Mouse (Mus musculus) forebrain, embryonic 11.5 days (tissue): ENCODE data around the gene Ap3d1. TPM values are rescaled to one million over a fixed set of nuclear protein-coding genes. Genes with fewer than 3 reads are reported as not detected.

Source experiments
- ATAC-seq: fragments of 200-750 bp; cut with Nextera tagmentation; replicated peaks from 2 replicates; pipeline ENCODE4 v1.8.0; 2017; ENCODE audit warnings: moderate TSS enrichment; ENCODE audit not compliant: low FRiP score
- DNase-seq: peaks from one replicate; pipeline ENCODE4 v3.0.0-alpha.2; 2017; ENCODE audit warnings: low spot score
- H3K27ac ChIP-seq: fragments of 300-500 bp; sonication (generic); 2 replicates; pipeline ENCODE4 v1.5.1; 2014; ENCODE audit warnings: low read depth, low read length
- H3K27me3 ChIP-seq: fragments of 300-500 bp; sonication (generic); 2 replicates; pipeline ENCODE4 v1.6.1; 2014; ENCODE audit warnings: mild to moderate bottlenecking, low read length, mixed read lengths; ENCODE audit not compliant: control insufficient read depth, insufficient read depth
- H3K36me3 ChIP-seq: fragments of 300-500 bp; sonication (generic); 2 replicates; pipeline ENCODE4 v1.6.1; 2014; ENCODE audit warnings: mild to moderate bottlenecking, low read length, moderate library complexity, mixed read lengths; ENCODE audit not compliant: control insufficient read depth, insufficient read depth
- H3K4me1 ChIP-seq: fragments of 300-500 bp; sonication (generic); replicated peaks from 2 replicates; pipeline ENCODE4 v1.6.1; 2014; ENCODE audit warnings: low read length, mixed read lengths; ENCODE audit not compliant: control insufficient read depth, insufficient read depth
- H3K4me2 ChIP-seq: fragments of 300-500 bp; sonication (generic); 2 replicates; pipeline ENCODE4 v1.6.1; 2014; ENCODE audit warnings: low read depth, mild to moderate bottlenecking, low read length, moderate library complexity, mixed read lengths; ENCODE audit not compliant: severe bottlenecking
- H3K4me3 ChIP-seq: fragments of 300-500 bp; sonication (generic); 2 replicates; pipeline ENCODE4 v1.5.1; 2014; ENCODE audit warnings: low read depth, low read length
- H3K9ac ChIP-seq: fragments of 300-500 bp; sonication (generic); 2 replicates; pipeline ENCODE4 v1.6.1; 2014; ENCODE audit warnings: low read length
- H3K9me3 ChIP-seq: fragments of 300-500 bp; sonication (generic); 2 replicates; pipeline ENCODE4 v1.6.1; 2016; ENCODE audit warnings: low read length, mixed read lengths; ENCODE audit not compliant: control insufficient read depth
- WGBS: fragments of 180-500 bp; shearing (Covaris S2); extraction: QIAGEN DNeasy Blood & Tissue Kit; methylation state at CpG from one replicate; pipeline ENCODE4 v1.1.7; 2014; 5-methylcytosine and 5-hydroxymethylcytosine counted together
- polyA plus RNA-seq: library from polyadenylated mRNA; unstranded; fragments of >200 nt; fragmentation: Nextera tagmentation; extraction: Ambion mirVana; gene quantifications from 2 replicates; pipeline ENCODE4 v1.2.1, GENCODE M21; 2014

The Ap3d1 gene
- polyA plus RNA-seq, 1 experiment from 2014 or later = 84.2 TPM

GRCm38 (mm10) chr10:80673690-80674089 is 68.4 kb downstream of the Ap3d1 start:
- H3K4me1 ChIP-seq = peaks cover 29% of the 10 kb centered on the region
- no peak for ATAC-seq
- no peak overlapping the region for H3K4me3 ChIP-seq

DNA sequence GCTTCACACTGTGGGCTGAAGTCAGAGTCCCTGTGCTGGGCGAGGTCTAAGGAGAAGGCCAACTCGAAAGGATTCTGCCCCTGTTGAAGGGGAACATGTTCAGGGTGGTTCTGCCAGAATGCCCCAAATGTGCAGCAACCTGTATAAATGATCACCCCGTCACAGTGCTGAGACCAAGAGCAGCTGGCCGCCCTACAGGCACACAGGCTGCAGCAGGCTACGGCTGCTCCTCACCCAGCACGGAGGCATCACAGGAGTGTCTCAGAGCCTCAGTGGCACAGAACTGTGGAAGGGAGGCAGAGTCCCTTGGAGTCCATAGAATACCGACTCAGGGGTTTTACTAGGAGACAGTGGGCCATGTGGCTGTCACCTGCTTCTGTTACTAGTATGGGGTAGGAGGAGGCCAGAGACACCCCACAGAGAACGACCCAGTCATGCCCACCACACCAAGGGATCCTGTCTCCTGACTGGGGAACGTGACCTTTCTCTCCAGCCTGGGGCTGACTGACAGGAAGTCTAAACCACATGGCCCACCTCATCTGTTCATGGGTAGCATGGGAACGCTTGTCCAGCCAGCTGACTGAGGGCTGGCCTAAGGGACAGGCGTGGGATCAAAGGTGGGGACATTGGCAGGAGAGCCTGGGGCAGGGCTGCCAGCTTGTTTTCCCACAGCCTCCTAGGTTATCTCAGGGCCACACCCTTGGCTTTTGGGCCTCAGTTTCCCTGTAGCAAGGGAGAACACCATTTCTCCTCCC is 70.0 kb downstream of the Ap3d1 start:
- Histone ChIP-seq H3K36me3 (peaks cover 14% of the 10 kb centered on the region; the same call in 1 of the 2 replicates), H3K4me2 (no peak overlapping the region), H3K4me3 (no peak overlapping the region), H3K4me1 (peaks cover 18% of the 10 kb centered on the region), H3K9ac (no peak overlapping the region), H3K9me3 (no peaks in the 10 kb centered on the region), H3K27ac (no peak overlapping the region), H3K27me3 (no peaks in the 10 kb centered on the region)
- WGBS = 88% methylated on average over 11 of the region's 11 CpGs
- ATAC-seq (no peak), DNase-seq (no peak)

More at GRCm38 (mm10) chr10:80673690-80674089, 68.4 kb downstream of the Ap3d1 start:
- no peaks in the 10 kb centered on the region for H3K9me3 ChIP-seq
- H3K9ac ChIP-seq = no peak overlapping the region
- no peak overlapping the region for H3K27ac ChIP-seq
- no peaks in the 10 kb centered on the region for H3K27me3 ChIP-seq
- no peak overlapping the region for H3K4me2 ChIP-seq
- peaks cover 14% of the 10 kb centered on the region; the same call in 1 of the 2 replicates for H3K36me3 ChIP-seq
- no peak for DNase-seq
- 98% methylated on average over 3 of the region's 3 CpGs for WGBS

- H3K9ac ChIP-seq = no peak overlapping the region
- no peak overlapping the region for H3K4me3 ChIP-seq
- H3K4me1 ChIP-seq = peaks cover 14% of the 10 kb centered on the region
- no peak for DNase-seq
- H3K9me3 ChIP-seq = no peaks in the 10 kb centered on the region
- no peaks in the 10 kb centered on the region for H3K27me3 ChIP-seq
- no peak overlapping the region for H3K4me2 ChIP-seq
- WGBS = 92% methylated on average over 4 of the region's 4 CpGs
- H3K27ac ChIP-seq = no peak overlapping the region
- ATAC-seq = no peak
- H3K36me3 ChIP-seq = peaks cover 16% of the 10 kb centered on the region
Observed at GRCm38 (mm10) chr10:80671251-80671650, 70.8 kb downstream of the Ap3d1 start.

DNA sequence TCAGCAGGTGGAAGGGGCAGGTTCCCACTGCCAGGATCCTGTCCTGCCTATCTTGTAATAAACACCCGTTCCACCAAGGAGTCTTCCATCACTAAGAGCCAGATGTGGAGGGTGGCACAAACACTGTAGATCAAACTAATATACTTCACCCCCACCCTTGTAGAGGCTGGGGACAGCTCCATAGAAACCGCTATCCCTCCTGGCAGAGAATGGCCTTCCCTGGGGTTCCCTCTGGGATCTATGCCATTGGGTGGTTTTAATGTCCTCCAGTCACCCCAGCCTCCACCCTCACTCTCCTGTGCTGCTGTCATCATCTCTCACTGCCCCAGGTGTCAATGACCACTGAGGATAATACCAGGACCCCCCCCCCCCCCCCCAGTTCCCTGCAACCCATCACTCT is 71.5 kb downstream of the Ap3d1 start:
- Histone ChIP-seq H3K9ac (no peak overlapping the region), H3K4me1 (peaks cover 17% of the 10 kb centered on the region), H3K9me3 (no peaks in the 10 kb centered on the region), H3K27me3 (no peaks in the 10 kb centered on the region), H3K27ac (no peak overlapping the region), H3K4me3 (no peak overlapping the region), H3K36me3 (peaks cover 18% of the 10 kb centered on the region), H3K4me2 (no peak overlapping the region)
- no peak for ATAC-seq
- WGBS = 95% methylated on average over 2 of the region's 2 CpGs
- no peak for DNase-seq

DNA sequence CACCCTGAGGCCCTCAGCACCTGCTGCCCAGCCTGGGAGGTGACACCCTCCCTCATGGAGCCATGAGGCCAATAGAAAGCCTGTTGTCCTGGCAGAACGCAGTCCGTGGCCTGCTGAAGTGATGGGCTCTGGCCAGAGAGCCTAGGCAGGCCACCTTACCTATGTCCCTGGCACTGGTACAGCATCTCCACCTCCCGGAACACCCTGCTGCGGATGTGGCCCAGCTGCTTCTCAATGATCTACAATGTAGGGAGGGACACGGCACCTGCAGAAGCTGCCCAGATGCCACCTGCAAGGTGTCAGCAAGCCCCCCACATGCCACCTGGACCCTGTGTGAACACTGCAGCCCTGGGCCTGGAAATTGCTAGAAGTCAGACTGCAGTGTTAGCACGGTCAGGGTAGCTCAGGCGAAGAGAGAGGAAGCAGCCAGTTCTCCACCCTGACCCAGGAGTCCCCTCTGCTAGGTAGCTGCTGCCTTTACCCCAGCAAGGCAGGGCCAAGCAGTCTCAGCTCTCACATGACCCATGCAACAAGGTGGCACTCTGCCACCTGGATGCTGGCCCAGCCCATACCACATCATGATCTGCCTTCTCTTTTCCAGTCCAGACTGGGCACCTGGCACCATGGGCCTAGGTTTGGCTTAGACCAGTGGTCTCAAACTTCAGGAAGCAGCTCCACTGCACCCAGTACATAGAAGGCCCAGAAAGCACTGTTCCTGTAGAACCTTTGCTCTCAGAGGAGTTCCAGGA is 72.2 kb downstream of the Ap3d1 start:
- no peaks in the 10 kb centered on the region for H3K9me3 ChIP-seq
- ATAC-seq (no peak), DNase-seq (no peak)
- H3K27me3 ChIP-seq = no peaks in the 10 kb centered on the region
- no peak overlapping the region for H3K9ac ChIP-seq
- H3K4me1 ChIP-seq = peaks cover 16% of the 10 kb centered on the region
- no peak overlapping the region for H3K27ac ChIP-seq
- 95% methylated on average over 7 of the region's 7 CpGs for WGBS
- no peak overlapping the region for H3K4me3 ChIP-seq
- no peak overlapping the region for H3K4me2 ChIP-seq
- H3K36me3 ChIP-seq = peaks cover 18% of the 10 kb centered on the region

- Histone ChIP-seq H3K27ac (no peak overlapping the region), H3K9ac (no peak overlapping the region), H3K36me3 (peaks cover 18% of the 10 kb centered on the region), H3K27me3 (no peaks in the 10 kb centered on the region), H3K4me3 (no peak overlapping the region), H3K9me3 (no peaks in the 10 kb centered on the region), H3K4me1 (peaks cover 7% of the 10 kb centered on the region; the same call in 1 of the 2 replicates), H3K4me2 (no peak overlapping the region)
- DNase-seq (no peak), ATAC-seq (no peak)
- WGBS = 87% methylated on average over 12 of the region's 12 CpGs
Observed at GRCm38 (mm10) chr10:80669018-80669417, 73.0 kb downstream of the Ap3d1 start.

GRCm38 (mm10) chr10:80668614-80669013 is 73.5 kb downstream of the Ap3d1 start:
- Histone ChIP-seq H3K36me3 (peaks cover 18% of the 10 kb centered on the region), H3K27me3 (no peaks in the 10 kb centered on the region), H3K9ac (no peak overlapping the region), H3K9me3 (no peaks in the 10 kb centered on the region), H3K4me3 (no peak overlapping the region), H3K4me1 (peaks cover 5% of the 10 kb centered on the region; the same call in 1 of the 2 replicates), H3K4me2 (no peak overlapping the region), H3K27ac (no peak overlapping the region)
- 89% methylated on average over 11 of the region's 11 CpGs for WGBS
- DNase-seq (no peak), ATAC-seq (no peak)

GRCm38 (mm10) chr10:80666837-80667412 is 75.1 kb downstream of the Ap3d1 start:
- Histone ChIP-seq H3K4me1 (peaks cover 2% of the 10 kb centered on the region; the same call in 1 of the 2 replicates), H3K27ac (no peak overlapping the region), H3K9me3 (no peaks in the 10 kb centered on the region), H3K4me3 (no peak overlapping the region), H3K27me3 (no peaks in the 10 kb centered on the region), H3K4me2 (no peak overlapping the region), H3K9ac (no peak overlapping the region), H3K36me3 (peaks cover 18% of the 10 kb centered on the region)
- ATAC-seq (no peak), DNase-seq (no peak)
- 92% methylated on average over 19 of the region's 19 CpGs for WGBS
